ENCODE assay signal across 13 mouse cellular contexts in the genomic region with DNA sequence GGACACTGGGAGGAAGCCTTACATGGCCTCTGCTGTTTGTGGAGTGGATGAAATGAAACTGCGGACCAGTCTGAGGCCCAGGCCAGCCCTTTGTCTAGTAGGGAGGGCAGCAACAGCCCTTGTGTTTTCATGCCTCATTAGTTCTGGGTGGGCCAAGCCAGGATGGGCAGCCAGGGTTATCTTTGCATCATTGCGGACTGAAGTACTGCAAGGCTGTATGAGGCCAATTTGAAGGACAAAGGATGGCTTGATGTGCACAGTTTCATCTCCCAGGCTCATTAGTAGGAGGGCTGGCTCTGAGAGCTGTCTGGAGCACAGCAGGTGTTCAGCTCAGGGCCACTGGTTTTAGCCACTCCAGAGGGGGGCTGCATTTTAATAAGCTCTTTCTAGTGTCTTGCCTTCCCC.
DNase-seq lines count a peak whose midpoint lies in the region; ATAC-seq and TF ChIP-seq lines count a peak whose summit lies in the region.
"Had no signal": no experiment of that assay in that cellular context is flagged by ENCODE, and none has a peak within 500 bp of the region (broad histone marks: within the 10 kb centered on the region; RNA-seq: fewer than 3 reads in every experiment).

No protein-coding gene starts in this region.

- peaks cover 10% of the 10 kb centered on the region for H3K4me1 ChIP-seq in forebrain, embryonic 15.5 days
- H3K4me1 ChIP-seq in midbrain, embryonic 14.5 days (ENCODE audit: control insufficient read depth, insufficient read depth, low read length), result peaks cover 16% of the 10 kb centered on the region; the same call in 1 of the 2 replicates

- ATAC-seq in forebrain, embryonic 15.5 days (replicated peaks), result peak; percentile 57
- peak; percentile 55; the same call in 1 of the 2 replicates for ATAC-seq in midbrain, embryonic 14.5 days (ENCODE audit: low FRiP score, low TSS enrichment)
- ATAC-seq: inflammation-experienced regulatory T-cells, adult 6 months had no signal

- H3K27me3 ChIP-seq in forebrain, embryonic 15.5 days, result no peaks in the 10 kb centered on the region
- no peaks in the 10 kb centered on the region for H3K27me3 ChIP-seq in midbrain, embryonic 14.5 days (ENCODE audit: control insufficient read depth, insufficient read depth, low read length)
- H3K27me3 ChIP-seq: CH12.LX had no signal

- 10% methylated on average over 2 of the region's 2 CpGs for WGBS in forebrain, embryonic 15.5 days
- WGBS in midbrain, embryonic 14.5 days, result 10% methylated on average over 2 of the region's 2 CpGs

- no peak overlapping the region for H3K4me2 ChIP-seq in forebrain, embryonic 15.5 days (replicated peaks)
- H3K4me2 ChIP-seq in midbrain, embryonic 14.5 days (ENCODE audit: low read length), result no peak overlapping the region

- H3K4me3 ChIP-seq in forebrain, embryonic 15.5 days, result no peak overlapping the region
- H3K4me3 ChIP-seq in midbrain, embryonic 14.5 days (replicated peaks; ENCODE audit: low read depth, low read length), result no peak overlapping the region
- H3K4me3 ChIP-seq in layer of hippocampus, adult 2 months, result no peak overlapping the region
- H3K4me3 ChIP-seq: heart, embryonic 10.5 days had no signal

- no peaks in the 10 kb centered on the region for H3K36me3 ChIP-seq in forebrain, embryonic 15.5 days
- H3K36me3 ChIP-seq in midbrain, embryonic 14.5 days (ENCODE audit: control insufficient read depth, insufficient read depth, low read length), result no peaks in the 10 kb centered on the region
- H3K36me3 ChIP-seq: heart, embryonic 10.5 days had no signal

- no peak overlapping the region for H3K27ac ChIP-seq in forebrain, embryonic 15.5 days (replicated peaks)
- H3K27ac ChIP-seq in midbrain, embryonic 14.5 days (replicated peaks; ENCODE audit: low read depth, low read length), result peak overlapping the region; percentile 38; the same call in 1 of the 2 replicates
- H3K27ac ChIP-seq in layer of hippocampus, adult 2 months, result no peak overlapping the region
- H3K27ac ChIP-seq: heart, embryonic 10.5 days had no signal

- no peak overlapping the region for H3K9ac ChIP-seq in forebrain, embryonic 15.5 days (replicated peaks)
- no peak overlapping the region for H3K9ac ChIP-seq in midbrain, embryonic 14.5 days (replicated peaks; ENCODE audit: low read length)

- no peak for TF ChIP-seq CTCF in layer of hippocampus, adult 2 months (conservative IDR thresholded peaks at IDR 0.05)

- no peaks in the 10 kb centered on the region for H3K9me3 ChIP-seq in forebrain, embryonic 15.5 days
- H3K9me3 ChIP-seq in midbrain, embryonic 14.5 days (ENCODE audit: control insufficient read depth, low read length), result no peaks in the 10 kb centered on the region
- H3K9me3 ChIP-seq: heart, embryonic 10.5 days had no signal

- peak; percentile 87 for DNase-seq in ES-CJ7 (ENCODE audit: low read depth, low spot score)
- DNase-seq in ZHBTc4 (ENCODE audit: low read depth, low spot score), result peak; percentile 71
- no peak for DNase-seq in midbrain, embryonic 14.5 days
- DNase-seq in urinary bladder, adult 18-20 months (ENCODE audit: low spot score in 2 of 2), result no peak
- no peak for DNase-seq in layer of hippocampus, adult 2 months (ENCODE audit: low spot score in 2 of 2)
- DNase-seq in right cerebral cortex, adult 2 months (ENCODE audit: low spot score in 2 of 2), result no peak
- DNase-seq in adrenal gland, adult 8-10 months, result no peak
- DNase-seq: cerebellum, adult 18-20 months; thymus, adult 18-20 months had no signal

Comparison
In these comparisons a context has a peak if more than half of its experiments do, and no peak if none do; other contexts are left out.
1. DNase-seq: peak in ES-CJ7 (single experiment) and ZHBTc4 (single experiment); none in midbrain, embryonic 14.5 days (single experiment), urinary bladder, adult 18-20 months (0 of 2), layer of hippocampus, adult 2 months (0 of 2), right cerebral cortex, adult 2 months (0 of 2) and adrenal gland, adult 8-10 months (single experiment).